Mouse (Mus musculus) cerebellum, adult 8-10 months (tissue): ENCODE results near the gene Olfr724.
"Not testable (repeated sequence)": the region's sequence is repeated elsewhere in the genome, so short reads cannot be mapped to it uniquely, and the experiment has no call there.

Source experiments
- DNase-seq: peaks from one replicate; pipeline ENCODE4 v3.0.0; 2022

Olfr724 gene

DNA sequence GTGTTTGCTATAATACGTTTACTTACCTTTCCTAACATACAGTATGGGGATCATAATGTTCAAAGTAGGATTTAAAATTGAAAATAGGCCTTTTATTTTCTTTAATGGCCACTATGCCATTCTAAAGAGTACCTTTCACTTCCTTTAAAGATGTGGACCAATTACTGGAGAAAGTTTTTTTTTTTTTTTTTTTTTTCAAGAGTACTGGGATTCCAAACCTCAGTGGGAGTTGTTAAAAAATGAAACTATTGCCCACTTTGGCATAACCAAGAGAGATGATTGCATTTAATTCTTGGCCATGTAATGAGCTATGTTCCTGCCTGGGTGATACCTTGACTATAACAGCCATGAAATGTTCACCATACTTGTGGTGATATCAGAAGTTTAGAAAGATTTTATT lies at the start of gene Olfr724:
Gene Olfr724, minus strand, starts transcription at position 101 of the 400 bp plus-strand sequence.
- DNase-seq, result not testable (repeated sequence)

DNA sequence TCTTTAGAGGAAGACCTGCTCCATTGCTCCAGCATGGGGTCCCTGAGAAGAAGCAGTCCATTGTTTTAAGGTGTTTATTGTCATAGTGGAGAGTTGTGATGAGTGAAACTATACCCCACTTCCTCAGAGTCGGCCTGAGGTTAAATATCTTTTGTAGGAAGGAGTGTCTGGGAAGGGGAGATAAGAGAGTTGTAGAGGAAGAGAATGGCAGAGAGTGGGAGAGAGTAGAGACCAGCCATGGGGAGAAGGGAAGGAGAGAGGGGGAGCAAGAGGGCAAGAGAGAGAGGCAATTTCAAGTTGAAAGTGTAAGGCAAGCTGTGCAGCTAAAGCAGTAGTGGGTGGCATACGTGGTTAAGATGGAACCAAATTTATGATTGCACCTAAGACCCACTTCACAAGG lies 7.2 kb downstream of the Olfr724 start:
- DNase-seq, result no peak

DNA sequence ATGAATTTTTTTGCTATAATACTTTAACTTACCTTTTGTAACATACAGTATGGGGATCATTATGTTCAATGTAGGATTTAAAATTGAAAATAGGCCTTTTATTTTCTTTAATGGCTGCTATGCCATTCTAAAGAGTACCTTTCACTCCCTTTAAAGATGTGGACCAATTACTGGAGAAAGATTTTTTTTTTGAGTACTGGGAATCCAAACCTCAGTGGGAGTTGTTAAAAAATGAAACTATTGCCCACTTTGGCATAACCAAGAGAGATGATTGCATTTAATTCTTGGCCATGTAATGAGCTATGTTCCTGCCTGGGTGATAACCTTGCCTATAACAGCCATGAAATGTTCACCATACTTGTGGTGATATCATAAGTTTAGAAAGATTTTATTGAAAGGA lies 31.4 kb downstream of the Olfr724 start, which contains the start of gene Olfr723:
Gene Olfr723, minus strand, starts transcription at position 101 of the 400 bp plus-strand sequence.
- DNase-seq, result not testable (repeated sequence)
